Mouse (Mus musculus): ENCODE measurements around the gene Fut11.

Fut11 gene

DNA sequence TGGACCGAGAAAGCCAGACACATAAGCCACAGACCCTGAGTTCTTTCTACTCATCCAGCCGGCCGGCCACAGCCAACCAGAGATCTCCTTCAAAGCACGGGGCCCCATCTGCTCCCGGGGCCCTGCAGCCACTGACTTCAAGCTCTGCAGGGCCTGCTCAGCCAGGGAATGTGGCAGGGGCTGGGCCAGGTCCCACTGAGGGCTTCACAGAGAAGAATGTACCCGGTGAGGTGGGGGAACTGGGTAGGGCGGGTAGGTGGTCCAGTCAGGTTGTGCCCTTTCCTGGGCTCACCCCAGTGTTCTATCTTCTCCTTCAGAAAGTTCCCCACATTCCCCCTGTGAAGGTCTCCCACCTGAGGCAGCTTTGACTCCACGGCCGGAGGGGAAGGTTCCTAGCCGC lies 23.7 kb downstream of the Fut11 start:
- no peak for DNase-seq (ENCODE audit: low spot score in 2 of 2)

DNA sequence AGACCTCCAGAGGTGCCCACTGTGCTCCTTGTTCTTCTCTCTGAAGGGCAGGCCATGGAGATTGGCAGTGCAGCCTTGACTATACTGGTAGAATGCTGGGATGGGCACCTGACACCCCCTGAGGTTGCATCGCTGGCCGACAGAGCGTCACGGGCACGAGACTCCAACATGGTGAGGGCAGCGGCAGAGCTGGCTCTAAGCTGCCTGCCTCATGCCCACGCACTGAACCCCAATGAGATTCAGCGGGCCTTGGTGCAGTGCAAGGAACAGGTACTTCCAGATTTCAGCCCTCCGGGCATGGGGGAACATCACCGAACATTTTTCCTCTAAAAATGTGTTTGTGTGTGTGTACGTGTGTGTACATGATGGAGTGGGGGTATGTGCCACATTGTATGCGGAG lies 25.0 kb downstream of the Fut11 start:
- DNase-seq (ENCODE audit: low spot score in 2 of 2), result no peak

DNA sequence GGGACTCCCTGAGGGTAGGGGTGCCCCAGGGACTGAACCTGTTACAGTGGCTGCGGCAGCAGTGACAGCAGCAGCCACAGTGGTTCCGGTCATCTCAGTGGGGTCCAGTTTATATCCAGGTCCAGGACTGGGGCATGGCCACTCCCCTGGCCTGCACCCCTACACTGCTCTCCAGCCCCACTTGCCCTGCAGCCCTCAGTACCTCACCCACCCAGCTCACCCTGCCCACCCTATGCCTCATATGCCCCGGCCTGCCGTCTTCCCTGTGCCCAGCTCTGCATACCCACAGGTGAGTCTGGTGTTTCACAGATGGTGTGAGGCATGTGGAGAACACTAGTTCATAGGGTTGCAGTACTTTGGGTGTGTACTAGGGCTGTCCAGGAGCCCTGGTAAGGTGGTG lies 26.6 kb downstream of the Fut11 start:
- DNase-seq (ENCODE audit: low spot score in 2 of 2), result no peak

DNA sequence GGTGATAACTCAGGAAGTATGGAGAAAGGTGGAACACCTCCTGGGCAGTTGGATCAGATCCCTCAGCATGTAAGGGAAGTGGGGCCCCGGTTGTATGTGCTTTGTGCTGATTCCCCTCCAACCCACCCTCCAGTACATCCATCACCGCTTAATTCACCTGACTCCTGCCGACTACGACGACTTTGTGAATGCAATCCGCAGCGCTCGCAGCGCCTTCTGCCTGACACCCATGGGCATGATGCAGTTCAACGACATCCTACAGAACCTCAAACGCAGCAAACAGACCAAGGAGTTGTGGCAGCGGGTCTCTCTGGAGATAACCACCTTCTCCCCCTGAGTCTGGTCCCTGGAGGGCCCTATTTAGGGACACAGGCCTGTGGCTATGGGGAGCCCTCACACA lies 28.2 kb downstream of the Fut11 start:
- no peak for DNase-seq (ENCODE audit: low spot score in 2 of 2)

DNA sequence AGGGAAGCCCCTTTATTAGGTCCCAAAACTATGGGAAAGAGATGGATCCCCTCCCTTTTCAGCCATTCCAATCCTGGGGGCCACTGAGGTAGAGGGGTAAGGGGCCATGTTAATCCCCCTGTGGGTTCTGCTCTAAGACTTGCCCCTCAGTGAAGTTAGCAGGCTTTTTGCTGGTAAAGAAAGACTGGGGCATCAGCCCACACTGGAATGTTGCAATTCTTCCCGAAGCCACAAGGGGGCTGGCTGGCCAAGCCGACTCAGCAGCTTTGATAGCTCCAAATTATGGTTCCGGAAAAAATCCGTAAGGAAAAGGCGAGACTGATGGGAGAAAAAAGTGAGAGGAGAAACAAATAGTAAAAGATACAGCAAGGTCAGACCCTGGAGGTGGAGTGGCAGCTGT lies 29.3 kb downstream of the Fut11 start:
- DNase-seq (ENCODE audit: low spot score in 2 of 2), result peak; percentile 21 to 44

DNA sequence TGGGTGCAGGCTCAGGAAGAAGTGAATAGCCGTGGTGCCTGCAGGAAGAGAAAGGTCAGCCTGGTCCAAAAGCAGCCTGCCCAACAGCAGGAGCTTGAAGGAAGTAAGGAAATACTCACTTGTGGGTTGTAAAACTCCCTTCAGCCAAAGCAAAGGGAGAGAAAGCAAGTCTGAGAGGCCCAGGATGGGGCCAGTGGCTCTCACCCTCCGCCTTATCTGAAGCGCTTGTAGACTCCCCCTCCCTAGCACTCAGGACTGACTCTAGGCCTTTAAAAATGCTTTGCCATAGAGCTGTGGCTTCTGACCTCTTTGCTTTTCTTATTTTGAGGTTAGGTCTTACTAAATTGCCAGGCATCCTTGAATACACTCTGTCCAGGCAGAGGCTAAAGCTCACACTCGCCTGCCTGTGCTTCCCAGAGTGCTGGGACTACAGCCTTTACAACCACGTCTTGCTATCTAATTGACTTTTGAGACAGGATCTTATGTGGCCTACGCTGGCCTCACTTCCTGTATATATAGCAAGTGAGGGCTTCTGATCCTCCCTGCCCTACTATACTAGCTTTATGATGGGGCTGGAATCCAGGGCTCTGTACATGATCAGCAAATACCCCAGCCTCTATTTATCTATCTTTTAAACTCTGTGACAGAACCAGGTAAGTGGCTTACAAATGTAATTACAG lies 31.0 kb downstream of the Fut11 start:
- DNase-seq (ENCODE audit: low spot score in 2 of 2), result no peak

DNA sequence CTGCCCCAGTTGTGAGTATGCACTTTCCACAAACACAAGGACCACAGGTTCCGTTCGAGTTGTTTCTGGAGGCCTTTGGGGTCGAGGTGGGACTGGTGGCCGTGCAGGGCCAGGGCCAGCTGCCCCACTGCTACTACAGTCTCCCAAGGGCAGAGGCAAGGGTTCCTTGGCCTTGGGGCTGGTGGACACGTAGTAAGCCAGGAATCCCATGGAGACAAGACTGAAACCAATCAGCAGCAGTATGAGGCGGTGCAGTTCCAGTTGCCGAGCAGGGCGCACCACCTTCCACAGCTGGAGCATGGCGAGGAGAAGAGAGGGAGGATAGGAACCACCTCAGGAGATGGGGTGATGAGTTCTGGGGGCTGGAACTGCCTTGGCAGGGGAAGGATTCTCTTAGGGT lies 35.1 kb downstream of the Fut11 start:
- DNase-seq (ENCODE audit: low spot score in 2 of 2), result no peak

DNA sequence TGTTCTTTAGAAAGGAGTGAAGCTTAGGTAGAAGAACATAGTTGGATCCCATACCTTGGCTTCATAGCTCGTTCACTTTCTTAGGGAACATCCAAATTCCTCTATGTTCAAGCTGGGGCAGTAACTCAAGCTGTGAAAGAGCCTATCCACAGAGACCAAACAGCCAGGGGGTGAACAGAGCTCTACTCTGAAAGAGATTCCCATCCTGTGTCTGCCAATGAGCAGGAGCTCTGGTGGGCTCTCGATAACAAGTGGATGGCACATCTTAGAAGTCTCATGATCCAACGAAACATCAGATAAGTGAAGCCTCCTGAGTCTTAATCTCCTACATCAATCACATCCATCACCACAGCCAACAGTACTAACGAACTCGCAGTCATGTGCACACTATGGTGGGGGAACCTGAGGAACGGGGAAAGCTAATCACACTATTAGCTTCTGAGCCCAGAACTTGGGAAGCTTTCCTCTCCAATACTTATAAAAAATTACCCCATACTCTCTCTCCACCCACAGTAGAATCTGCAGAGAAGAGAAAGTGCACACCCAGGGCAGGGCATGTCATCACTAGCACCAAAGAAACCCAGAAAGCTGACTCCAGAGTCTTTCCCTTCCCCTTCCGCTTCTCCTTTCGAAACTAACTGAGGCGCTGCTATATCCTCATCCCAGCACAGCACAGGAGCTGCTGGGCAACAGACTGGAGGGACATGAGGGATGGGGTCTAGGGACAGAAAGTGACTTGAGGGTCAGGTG lies 36.3 kb downstream of the Fut11 start:
- DNase-seq (ENCODE audit: low spot score in 2 of 2), result no peak

DNA sequence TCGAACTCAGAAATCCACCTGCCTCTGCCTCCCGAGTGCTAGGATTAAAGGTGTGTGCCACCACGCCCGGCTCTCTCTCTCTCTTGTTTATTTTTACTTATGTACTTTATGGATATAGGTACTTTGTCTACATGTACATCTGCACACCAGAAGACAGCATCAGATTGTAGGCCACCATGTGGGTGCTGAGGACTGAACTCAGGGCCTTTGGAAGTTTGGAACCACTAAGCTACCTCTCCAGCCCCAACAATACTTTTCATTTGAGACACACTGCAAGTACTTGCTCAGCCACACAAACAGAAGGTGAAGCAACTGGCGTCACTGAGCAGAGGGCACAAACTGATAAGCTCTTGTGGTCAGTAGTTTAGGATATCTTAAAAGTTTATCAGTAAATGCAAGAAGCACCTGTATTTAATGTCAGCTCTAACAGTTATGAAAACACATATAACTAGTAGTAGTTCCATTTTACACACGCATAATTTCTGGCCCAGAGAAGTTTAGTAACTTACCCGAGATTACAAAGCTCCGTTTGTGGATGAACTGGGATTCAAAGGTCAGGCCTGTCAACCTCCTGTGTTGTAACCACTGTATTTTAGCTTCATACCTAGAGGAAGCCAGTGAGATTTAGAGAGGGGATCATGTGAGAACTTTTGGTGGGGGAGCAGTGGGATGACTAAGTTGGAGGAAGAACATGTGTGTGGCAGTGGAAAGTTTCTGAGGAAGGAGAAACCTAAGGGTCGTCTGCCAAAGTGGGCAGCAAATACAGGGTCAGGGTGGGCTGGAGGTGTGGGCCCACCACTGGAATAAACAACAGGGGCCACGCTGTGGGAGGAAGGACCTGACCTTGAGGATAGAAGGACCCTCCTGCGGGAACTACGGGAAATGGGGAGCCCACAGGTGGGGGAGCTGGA lies 38.5 kb downstream of the Fut11 start:
- DNase-seq (ENCODE audit: low spot score in 2 of 2), result no peak

DNA sequence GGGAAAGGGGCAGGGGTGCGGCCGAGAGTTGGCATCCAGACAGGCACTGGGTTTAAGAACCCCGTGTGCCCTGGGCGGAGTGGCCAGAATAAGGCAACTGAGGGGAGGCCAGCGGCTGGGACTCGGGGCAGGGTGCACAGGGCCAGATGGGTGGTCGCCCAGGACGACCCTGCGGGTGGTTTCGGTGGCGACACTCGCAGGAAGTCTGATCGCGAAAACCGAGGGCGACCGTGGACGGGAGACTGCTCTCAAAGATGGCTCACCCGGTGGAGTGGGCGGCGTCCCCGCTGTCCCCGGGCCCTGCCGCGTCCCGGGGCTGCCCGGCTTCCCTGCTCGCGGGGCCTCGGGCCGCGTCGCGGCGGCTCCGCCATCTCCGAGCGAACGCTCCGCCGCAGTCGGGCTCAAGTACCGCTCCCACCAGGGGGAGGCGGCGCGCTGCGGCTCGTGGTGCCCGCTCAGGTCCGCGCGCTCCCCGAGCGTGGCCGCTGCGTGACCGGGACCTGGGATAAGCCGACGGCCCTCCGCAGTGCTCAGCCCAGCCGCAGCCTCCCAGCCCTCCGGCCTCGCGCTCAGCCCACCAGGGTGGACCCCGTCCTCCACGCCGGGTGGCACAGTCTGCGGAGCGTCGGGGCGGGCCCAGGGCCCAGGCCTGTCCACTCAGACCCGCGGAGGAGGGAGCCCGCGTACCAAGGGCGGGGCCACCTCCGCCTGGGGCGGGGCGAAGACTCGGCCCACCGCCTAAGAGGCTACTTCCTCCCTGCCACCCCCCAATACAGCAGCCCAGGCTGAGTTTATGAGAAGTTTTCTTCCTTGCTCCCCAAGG lies 39.4 kb downstream of the Fut11 start, which contains the start of gene Ndst2:
Gene Ndst2 (minus strand): TSS at position 611 of the 823 bp plus-strand sequence.
- peak; percentile 68 to 69 for DNase-seq (ENCODE audit: low spot score in 2 of 2)

DNA sequence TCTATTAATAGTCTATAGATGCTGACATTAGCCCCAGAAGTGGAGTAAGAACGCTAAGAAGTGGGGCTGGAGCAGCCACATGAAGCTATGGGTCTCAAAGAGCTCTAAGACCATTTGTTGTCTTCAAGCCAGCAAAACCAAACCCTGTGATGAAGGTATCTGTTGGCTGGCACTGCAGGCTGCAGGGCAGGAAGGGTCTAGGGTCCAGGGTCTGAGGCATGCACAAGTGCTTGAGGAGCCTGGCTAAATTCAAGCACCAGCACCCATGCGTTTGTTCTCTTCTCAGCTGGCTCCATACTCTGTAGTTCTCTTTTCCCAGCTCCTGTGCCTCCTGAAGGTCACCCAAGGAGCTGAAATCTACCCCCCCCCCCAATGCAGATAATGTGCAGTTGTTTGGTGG lies 40.3 kb downstream of the Fut11 start:
- DNase-seq (ENCODE audit: low spot score in 2 of 2), result no peak

DNA sequence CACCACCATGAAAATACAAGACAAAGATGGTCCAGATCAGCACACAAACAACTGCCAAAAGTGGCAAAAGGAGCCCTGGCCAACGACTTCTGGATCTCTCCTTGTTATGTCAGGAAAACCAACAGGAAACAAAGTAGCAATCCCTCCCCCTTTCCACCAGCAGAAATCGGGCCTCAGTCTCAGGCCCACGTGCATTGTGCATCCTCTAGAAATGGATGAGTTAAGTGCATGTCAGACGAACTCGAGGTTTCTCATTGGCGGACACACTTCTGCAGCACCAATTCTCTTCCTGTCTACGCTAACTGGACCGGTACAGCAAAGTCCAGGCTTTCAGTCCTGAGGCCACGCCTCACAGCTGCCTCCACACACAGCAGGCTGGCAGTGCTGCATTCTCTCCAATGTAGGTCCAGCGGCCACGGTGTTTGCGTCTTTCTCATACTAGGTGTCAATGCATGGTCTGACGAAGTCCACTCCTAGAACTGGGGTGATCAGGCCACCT lies 41.2 kb downstream of the Fut11 start:
- DNase-seq (ENCODE audit: low spot score in 2 of 2), result no peak

DNA sequence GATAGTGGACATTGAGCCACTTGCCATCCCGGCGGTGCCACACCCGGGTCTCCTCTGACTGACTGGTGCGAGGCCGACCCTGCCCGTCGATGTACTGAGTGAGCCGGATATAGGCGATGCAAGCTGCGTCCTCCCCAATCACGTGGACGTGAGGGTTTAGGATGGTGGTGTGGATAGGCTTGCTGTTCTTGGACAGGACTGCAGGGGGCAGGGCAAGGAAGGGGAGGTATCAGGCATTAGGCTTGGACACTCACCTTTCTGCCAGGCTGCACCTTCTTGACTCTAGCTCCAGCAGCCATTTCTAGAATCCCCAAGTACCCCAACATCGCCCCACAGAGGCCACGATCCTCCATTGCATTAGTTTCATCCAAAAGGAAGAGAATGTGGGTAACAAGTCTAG lies 42.5 kb downstream of the Fut11 start:
- peak; percentile 12 to 19 for DNase-seq (ENCODE audit: low spot score in 2 of 2)

DNA sequence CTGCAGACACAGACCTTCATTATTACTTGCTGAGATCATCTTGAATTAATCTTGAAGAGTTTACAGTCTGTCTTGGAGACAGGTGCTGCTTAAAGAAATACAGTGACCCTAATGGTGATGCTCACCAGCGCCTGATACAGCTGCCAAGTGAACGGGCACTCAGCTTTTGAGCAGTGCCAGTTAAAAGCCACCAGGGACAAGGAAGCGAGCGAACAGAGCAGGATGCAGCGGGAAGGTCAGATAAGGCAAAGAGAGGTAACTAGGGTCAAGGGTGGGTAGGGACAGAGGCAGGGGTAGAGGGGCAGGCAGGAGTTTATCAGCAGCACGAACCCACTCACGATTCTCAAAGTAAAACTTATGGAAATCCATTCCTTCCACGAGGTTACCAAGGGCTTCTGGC lies 43.7 kb downstream of the Fut11 start:
- no peak for DNase-seq (ENCODE audit: low spot score in 2 of 2)

DNA sequence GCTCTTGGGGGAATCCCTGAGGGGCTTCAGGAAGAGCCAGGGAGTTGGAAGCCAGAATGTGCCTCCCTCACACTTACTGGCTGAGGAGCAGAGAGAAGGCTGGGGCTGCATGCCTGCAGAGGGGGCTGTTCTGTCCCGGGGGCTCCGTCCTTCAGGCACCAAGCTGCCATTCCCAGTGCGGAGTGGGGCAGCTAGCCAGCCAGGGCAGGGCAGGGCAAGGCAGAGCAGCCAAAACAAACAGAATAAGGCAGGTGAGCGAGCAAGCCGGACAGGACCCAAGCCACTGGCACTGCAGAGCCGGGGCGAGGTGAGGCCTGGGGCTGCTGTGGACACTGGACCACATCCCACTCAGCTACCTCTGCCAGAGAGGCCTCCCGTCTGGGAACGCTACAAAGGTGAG lies 46.5 kb downstream of the Fut11 start:
- no peak for DNase-seq (ENCODE audit: low spot score in 2 of 2)

DNA sequence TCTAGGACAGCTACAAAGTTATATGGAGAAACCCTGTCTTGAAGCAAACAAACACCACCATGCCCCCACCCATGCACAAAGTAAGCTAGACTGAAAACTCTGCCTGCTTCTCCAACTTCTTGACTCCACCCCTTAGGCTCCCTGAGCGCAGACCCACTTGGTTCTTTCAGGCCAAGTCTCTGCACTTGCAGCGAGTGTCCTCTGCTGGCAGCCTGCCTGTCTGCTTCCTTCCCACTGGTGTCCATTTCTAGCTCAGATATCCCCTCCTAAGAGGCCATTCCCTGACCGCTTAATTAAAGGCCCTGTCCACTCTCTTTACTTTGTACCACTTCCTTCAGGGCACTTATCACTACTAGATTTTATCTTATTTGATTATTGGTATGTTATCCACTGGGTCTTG lies 48.8 kb downstream of the Fut11 start:
- no peak for DNase-seq (ENCODE audit: low spot score in 2 of 2)

DNA sequence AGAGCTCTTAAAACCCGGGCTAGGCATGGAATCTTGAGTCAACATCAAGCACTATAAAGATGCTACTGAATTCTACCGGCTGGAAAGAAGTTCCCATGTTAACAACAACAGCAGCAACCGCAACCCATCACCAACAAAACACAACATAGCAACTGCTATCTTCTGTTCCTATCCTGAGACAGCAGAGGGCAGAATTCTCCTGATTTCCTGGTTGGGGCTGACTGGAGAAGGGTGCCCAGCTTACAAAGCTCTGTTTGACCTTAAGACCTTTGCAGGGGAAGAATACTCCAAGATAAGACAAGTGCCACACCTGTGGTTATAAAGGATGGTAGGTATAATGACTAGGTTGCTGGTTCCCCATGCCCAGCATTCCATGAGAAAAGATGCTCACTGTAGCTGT lies 52.2 kb downstream of the Fut11 start:
- DNase-seq (ENCODE audit: low spot score in 2 of 2), result no peak

DNA sequence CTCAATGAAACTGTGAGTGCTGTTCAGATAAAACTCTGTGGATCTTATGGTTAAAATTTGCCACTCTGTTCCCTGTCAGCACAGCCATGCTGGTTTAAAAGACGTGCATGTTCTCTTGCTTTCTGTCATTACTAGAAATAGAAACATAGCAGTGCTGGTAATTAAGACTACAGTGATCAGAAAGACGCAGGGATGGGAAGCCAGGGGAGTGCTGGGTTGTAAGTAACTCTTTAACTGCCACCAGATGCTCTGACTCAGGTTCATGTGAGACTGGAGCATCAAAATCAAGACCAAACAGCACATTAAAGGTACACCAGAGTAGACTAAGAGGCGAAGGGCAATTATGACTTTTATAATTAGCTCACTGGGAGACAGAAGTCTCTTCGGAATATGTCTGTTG lies 53.6 kb downstream of the Fut11 start:
- no peak for DNase-seq (ENCODE audit: low spot score in 2 of 2)

DNA sequence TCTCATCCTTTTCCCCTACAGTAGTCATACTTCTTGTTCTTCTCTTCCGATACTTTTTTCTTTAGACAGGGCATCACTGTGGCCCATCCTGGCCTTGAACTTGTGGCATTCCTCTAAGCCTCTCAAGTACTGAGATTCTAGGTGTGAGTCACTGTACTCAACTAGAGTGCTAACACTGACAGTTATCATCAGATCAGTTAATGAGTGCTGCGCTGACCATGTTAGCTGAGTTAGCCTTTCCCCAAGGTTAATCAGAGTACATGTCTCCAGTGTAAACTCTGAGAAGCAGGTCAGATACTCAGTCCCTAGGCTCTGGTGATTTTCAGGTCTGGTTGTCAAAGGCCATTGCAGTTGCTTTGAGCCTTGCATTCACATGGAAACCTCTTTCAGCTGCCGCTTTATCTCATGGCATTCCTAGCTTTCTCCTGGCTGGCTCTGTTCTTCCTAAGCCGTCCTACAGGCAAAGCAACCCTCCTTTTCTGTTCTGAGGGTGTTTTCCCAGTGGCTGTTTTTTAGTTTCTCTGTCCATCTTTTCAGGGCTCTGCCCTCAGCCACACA lies 54.8 kb downstream of the Fut11 start:
- DNase-seq (ENCODE audit: low spot score in 2 of 2), result no peak

DNA sequence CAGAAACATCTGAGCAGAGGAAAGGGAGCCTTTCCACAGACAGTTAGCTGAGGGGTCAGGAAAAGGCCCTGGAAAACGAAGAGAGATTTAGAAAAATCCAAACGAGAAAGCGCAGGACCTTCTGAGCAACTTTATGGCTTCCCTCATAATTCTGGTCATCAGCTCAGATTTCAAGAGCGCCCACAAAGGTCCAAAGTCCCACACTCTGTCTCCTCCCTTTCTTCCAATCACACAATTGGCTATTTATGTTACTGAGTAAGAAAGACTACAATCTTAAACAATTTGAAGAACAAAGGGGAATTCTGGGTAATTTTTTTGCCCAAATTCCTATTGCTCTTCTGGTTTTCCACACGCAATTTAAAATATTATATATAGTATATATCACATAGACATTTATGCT lies 55.7 kb downstream of the Fut11 start:
- no peak for DNase-seq (ENCODE audit: low spot score in 2 of 2)

All from thymus, postnatal 10 days (tissue).